Mouse (Mus musculus) embryonic facial prominence, embryonic 14.5 days (tissue): Measurements from ENCODE around the gene Daam2. TPM values are rescaled to one million over a fixed set of nuclear protein-coding genes. Genes with fewer than 3 reads are reported as not detected.
"Not testable (repeated sequence)": the region's sequence is repeated elsewhere in the genome, so short reads cannot be mapped to it uniquely, and the experiment has no call there.

Source experiments
- ATAC-seq: fragments of 200-750 bp; cut with Nextera tagmentation; 2 replicates; pipeline ENCODE4 v1.8.0; 2017; ENCODE audit warnings: low read depth, moderate number of reproducible peaks, moderate TSS enrichment
- DNase-seq: peaks from one replicate; pipeline ENCODE4 v3.0.0-alpha.2; 2015; ENCODE audit warnings: low spot score
- H3K27ac ChIP-seq: fragments of 300-500 bp; sonication (generic); replicated peaks from 2 replicates; pipeline ENCODE4 v1.5.1; 2014; ENCODE audit warnings: low read depth, mild to moderate bottlenecking, low read length, moderate library complexity
- H3K27me3 ChIP-seq: fragments of 300-500 bp; sonication (generic); replicated peaks from 2 replicates; pipeline ENCODE4 v1.6.1; 2014; ENCODE audit warnings: low read length; ENCODE audit not compliant: control insufficient read depth, insufficient read depth
- H3K36me3 ChIP-seq: fragments of 300-500 bp; sonication (generic); 2 replicates; pipeline ENCODE4 v1.6.1; 2014; ENCODE audit warnings: low read length, mixed read lengths; ENCODE audit not compliant: control insufficient read depth, insufficient read depth
- H3K4me1 ChIP-seq: fragments of 300-500 bp; sonication (generic); 2 replicates; pipeline ENCODE4 v1.6.1; 2014; ENCODE audit warnings: antibody characterized with exemption, low read length; ENCODE audit not compliant: control insufficient read depth, insufficient read depth
- H3K4me2 ChIP-seq: fragments of 300-500 bp; sonication (generic); 2 replicates; pipeline ENCODE4 v1.6.1; 2014; ENCODE audit warnings: low read depth, mild to moderate bottlenecking, low read length, moderate library complexity, mixed read lengths
- H3K4me3 ChIP-seq: fragments of 300-500 bp; sonication (generic); 2 replicates; pipeline ENCODE4 v1.5.1; 2014; ENCODE audit warnings: low read depth, mild to moderate bottlenecking, low read length
- H3K9ac ChIP-seq: fragments of 300-500 bp; sonication (generic); 2 replicates; pipeline ENCODE4 v1.6.1; 2014; ENCODE audit warnings: low read depth, mild to moderate bottlenecking, low read length, moderate library complexity, mixed read lengths
- H3K9me3 ChIP-seq: fragments of 300-500 bp; sonication (generic); 2 replicates; pipeline ENCODE4 v1.6.1; 2016; ENCODE audit warnings: low read length; ENCODE audit not compliant: control insufficient read depth
- WGBS: fragments of 180-500 bp; shearing (Covaris S2); extraction: QIAGEN DNeasy Blood & Tissue Kit; methylation state at CpG from one replicate; pipeline ENCODE4 v1.1.7; 2014; 5-methylcytosine and 5-hydroxymethylcytosine counted together
- polyA plus RNA-seq: library from polyadenylated mRNA; unstranded; fragments of >200 nt; fragmentation: Nextera tagmentation; extraction: Ambion mirVana; gene quantifications from 2 replicates; pipeline ENCODE4 v1.2.1, GENCODE M21; 2014

Daam2 gene
- polyA plus RNA-seq, 1 experiment from 2014 or later = 8.0 TPM

- no peak overlapping the region for H3K9ac ChIP-seq
- 26% methylated on average over 4 of the region's 4 CpGs for WGBS
- ATAC-seq (peak; percentile 47; the same call in 1 of the 2 replicates), DNase-seq (peak; percentile 55)
- H3K4me1 ChIP-seq = no peaks in the 10 kb centered on the region
- no peaks in the 10 kb centered on the region for H3K9me3 ChIP-seq
- H3K27ac ChIP-seq = no peak overlapping the region
- no peak overlapping the region for H3K4me3 ChIP-seq
- peaks cover 69% of the 10 kb centered on the region for H3K36me3 ChIP-seq
- H3K27me3 ChIP-seq = no peaks in the 10 kb centered on the region
- H3K4me2 ChIP-seq = no peak overlapping the region
Observed at GRCm38 (mm10) chr17:49468223-49468622, 95.9 kb downstream of the Daam2 start.

GRCm38 (mm10) chr17:49464884-49465283 lies 99.3 kb downstream of the Daam2 start:
- Histone ChIP-seq H3K27ac (no peak overlapping the region), H3K4me3 (no peak overlapping the region), H3K4me1 (no peaks in the 10 kb centered on the region), H3K9ac (no peak overlapping the region), H3K4me2 (no peak overlapping the region), H3K9me3 (no peaks in the 10 kb centered on the region), H3K36me3 (peaks cover 68% of the 10 kb centered on the region), H3K27me3 (no peaks in the 10 kb centered on the region)
- DNase-seq (no peak), ATAC-seq (no peak)
- WGBS = 86% methylated on average over 3 of the region's 3 CpGs

- H3K27me3 ChIP-seq = no peaks in the 10 kb centered on the region
- ATAC-seq (no peak), DNase-seq (no peak)
- 92% methylated on average over 18 of the region's 18 CpGs for WGBS
- peaks cover 84% of the 10 kb centered on the region for H3K36me3 ChIP-seq
- no peak overlapping the region for H3K4me3 ChIP-seq
- H3K4me1 ChIP-seq = no peaks in the 10 kb centered on the region
- H3K27ac ChIP-seq = no peak overlapping the region
- no peak overlapping the region for H3K4me2 ChIP-seq
- H3K9ac ChIP-seq = no peak overlapping the region
- H3K9me3 ChIP-seq = no peaks in the 10 kb centered on the region
Observed at GRCm38 (mm10) chr17:49458386-49458785, 105.8 kb downstream of the Daam2 start.

GRCm38 (mm10) chr17:49457833-49458232 lies 106.3 kb downstream of the Daam2 start:
- no peak for ATAC-seq
- H3K9ac ChIP-seq = no peak overlapping the region
- peaks cover 82% of the 10 kb centered on the region for H3K36me3 ChIP-seq
- no peak for DNase-seq
- no peaks in the 10 kb centered on the region for H3K9me3 ChIP-seq
- H3K4me3 ChIP-seq = no peak overlapping the region
- no peak overlapping the region for H3K27ac ChIP-seq
- no peaks in the 10 kb centered on the region for H3K27me3 ChIP-seq
- no peak overlapping the region for H3K4me2 ChIP-seq
- 91% methylated on average over 3 of the region's 3 CpGs for WGBS
- no peaks in the 10 kb centered on the region for H3K4me1 ChIP-seq

- Histone ChIP-seq H3K4me3 (no peak overlapping the region), H3K4me1 (no peaks in the 10 kb centered on the region), H3K4me2 (no peak overlapping the region), H3K36me3 (peaks cover 79% of the 10 kb centered on the region), H3K27ac (no peak overlapping the region), H3K9ac (no peak overlapping the region), H3K9me3 (no peaks in the 10 kb centered on the region), H3K27me3 (no peaks in the 10 kb centered on the region)
- ATAC-seq (no peak), DNase-seq (no peak)
- WGBS = 84% methylated on average over 4 of the region's 4 CpGs
Observed at GRCm38 (mm10) chr17:49456334-49456733, 107.8 kb downstream of the Daam2 start.

DNA sequence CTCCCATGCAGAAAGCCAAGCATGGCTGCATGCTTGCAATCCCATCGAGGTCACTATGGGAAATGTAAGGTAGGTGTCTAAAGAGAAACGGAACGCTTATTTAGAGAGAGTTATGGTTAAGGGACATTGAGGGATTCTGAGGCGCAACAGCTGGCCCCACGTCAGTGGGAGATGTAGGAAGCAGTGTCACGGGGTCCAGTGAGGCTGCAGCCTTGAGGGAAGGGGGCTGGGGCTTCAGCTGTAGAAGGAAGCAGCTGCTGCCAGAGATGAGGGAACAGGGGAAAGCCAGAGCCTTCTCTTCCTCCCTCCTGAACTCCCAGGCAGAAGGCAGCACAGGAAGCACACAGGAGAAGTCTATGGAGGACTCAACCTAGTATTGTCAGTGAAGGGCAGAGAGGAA lies 113.2 kb downstream of the Daam2 start:
- no peak overlapping the region for H3K9ac ChIP-seq
- no peak overlapping the region for H3K4me2 ChIP-seq
- H3K36me3 ChIP-seq = peaks cover 47% of the 10 kb centered on the region
- H3K9me3 ChIP-seq = no peaks in the 10 kb centered on the region
- H3K27me3 ChIP-seq = no peaks in the 10 kb centered on the region
- no peaks in the 10 kb centered on the region for H3K4me1 ChIP-seq
- no peak for DNase-seq
- no peak for ATAC-seq
- 81% methylated on average over 6 of the region's 6 CpGs for WGBS
- H3K27ac ChIP-seq = no peak overlapping the region
- no peak overlapping the region for H3K4me3 ChIP-seq

DNA sequence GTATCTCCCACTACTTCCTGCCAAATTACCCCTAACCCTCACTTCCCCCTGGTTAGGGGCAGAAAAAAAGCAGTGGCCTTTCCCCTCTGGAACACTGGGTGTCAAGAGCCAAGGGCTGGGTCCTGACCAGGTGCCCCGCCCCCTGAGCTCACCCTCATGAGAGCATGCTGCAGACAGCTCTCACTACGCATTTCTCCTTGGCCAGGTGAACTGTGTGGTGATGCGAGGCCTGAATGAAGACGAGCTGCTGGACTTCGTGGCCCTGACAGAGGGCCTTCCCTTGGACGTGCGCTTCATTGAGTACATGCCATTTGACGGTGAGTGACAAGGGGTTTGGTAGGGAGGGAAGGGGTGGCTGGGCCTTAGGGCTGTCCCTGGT lies 114.9 kb downstream of the Daam2 start:
- Histone ChIP-seq H3K9ac (no peak overlapping the region), H3K4me2 (no peak overlapping the region), H3K36me3 (peaks cover 31% of the 10 kb centered on the region), H3K27me3 (no peaks in the 10 kb centered on the region), H3K27ac (no peak overlapping the region), H3K9me3 (no peaks in the 10 kb centered on the region), H3K4me1 (no peaks in the 10 kb centered on the region), H3K4me3 (no peak overlapping the region)
- 93% methylated on average over 8 of the region's 8 CpGs for WGBS
- no peak for ATAC-seq
- no peak for DNase-seq

DNA sequence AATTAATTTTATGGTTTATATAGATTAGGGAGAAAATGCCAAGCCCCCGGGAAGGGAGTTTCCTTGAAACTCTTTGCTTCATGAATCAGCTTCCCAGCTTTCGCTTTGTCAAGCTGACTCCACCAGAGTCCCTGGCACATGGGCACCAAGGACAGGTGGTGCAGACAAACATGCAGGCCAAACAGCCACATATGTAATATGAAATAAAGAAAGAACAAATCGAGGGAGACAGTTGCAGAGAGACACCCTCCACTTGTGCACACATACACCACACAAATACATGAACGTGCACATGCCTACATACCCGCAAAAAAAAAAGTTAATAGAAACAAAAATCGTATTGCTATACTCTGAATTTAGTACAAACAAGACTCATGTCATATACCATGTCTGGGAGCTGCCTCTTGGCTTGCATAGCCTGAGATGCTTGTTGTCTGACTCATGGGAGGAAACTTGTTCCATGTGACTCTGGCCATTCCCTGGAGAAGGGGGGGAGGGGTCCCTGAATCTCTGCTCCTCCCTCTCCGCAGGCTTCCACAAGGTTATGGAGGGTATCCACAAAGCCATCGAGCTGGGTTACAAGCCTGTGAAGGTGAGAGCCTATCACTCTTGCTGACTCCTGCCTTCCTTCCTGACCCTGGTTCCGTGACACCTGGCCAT lies 115.4 kb downstream of the Daam2 start:
- Histone ChIP-seq H3K4me3 (no peak overlapping the region), H3K4me2 (no peak overlapping the region), H3K27me3 (no peaks in the 10 kb centered on the region), H3K9ac (no peak overlapping the region), H3K36me3 (peaks cover 26% of the 10 kb centered on the region; the same call in 1 of the 2 replicates), H3K9me3 (no peaks in the 10 kb centered on the region), H3K4me1 (no peaks in the 10 kb centered on the region), H3K27ac (no peak overlapping the region)
- WGBS = 69% methylated on average over 8 of the region's 9 CpGs
- ATAC-seq (no peak), DNase-seq (no peak)

DNA sequence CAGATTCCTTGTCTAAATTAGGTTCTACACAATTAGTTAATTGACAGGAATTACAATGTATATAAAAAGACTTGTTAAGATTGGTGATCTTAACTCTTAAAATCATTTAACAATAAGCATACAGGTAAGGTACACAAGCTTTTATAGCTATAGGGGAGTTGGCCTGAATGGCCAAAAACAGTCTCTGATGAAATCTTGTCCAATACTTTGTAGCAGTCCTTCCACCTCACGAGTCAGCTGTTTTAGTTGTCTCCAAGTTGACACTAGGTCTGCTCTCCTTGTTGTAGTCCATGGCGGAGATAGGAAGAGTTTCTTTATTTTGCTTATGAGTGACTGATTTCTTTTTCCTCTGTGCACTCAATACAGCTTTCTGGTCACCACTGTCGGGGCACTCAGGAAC lies 121.3 kb downstream of the Daam2 start:
- 79% methylated on average over 3 of the region's 3 CpGs for WGBS
- not testable (repeated sequence) for H3K4me3 ChIP-seq

More for the DNA sequence above, 121.3 kb downstream of the Daam2 start:
- not testable (repeated sequence) for H3K27me3 ChIP-seq, H3K9me3 ChIP-seq, H3K27ac ChIP-seq, H3K9ac ChIP-seq, ATAC-seq, DNase-seq, H3K4me1 ChIP-seq, H3K4me2 ChIP-seq
- H3K36me3 ChIP-seq = peaks cover 25% of the 10 kb centered on the region
